Mouse (Mus musculus): ENCODE data around the gene Trpm5. TPM values are rescaled to one million over a fixed set of nuclear protein-coding genes. Genes with fewer than 3 reads are reported as not detected.
A peak's percentile ranks its signal among the peaks of the same experiment; 100 is the strongest.

The Trpm5 gene
- total RNA-seq (2014; rRNA removed) (1.3 and 1.7 TPM in 2 replicates), polyA plus RNA-seq (2015; fragmentation: Nextera tagmentation; extraction: Ambion mirVana) (0.94 and 1.6 TPM in 2 replicates)

GRCm38 (mm10) chr7:143094592-143095553 is at the start of gene Trpm5:
Gene Trpm5, minus strand, starts transcription at chr7:143094642.
- WGBS, result 48% methylated on average over 10 of the region's 10 CpGs
- no peak within 1 kb of the TSS for H3K9ac ChIP-seq (replicated peaks; ENCODE audit: low read length, poor library complexity, severe bottlenecking)
- no peaks in the 10 kb centered on the region for H3K4me1 ChIP-seq (ENCODE audit: insufficient read depth, low read length)
- DNase-seq (ENCODE audit: low spot score) (peak; percentile 40), ATAC-seq (ENCODE audit: low FRiP score) (no peak; the same call in 1 of the 2 replicates)
- H3K4me3 ChIP-seq (ENCODE audit: low read depth, low read length), result no peak within 1 kb of the TSS
- H3K36me3 ChIP-seq (ENCODE audit: insufficient read depth, low read length), result no peaks in the 10 kb centered on the region
- no peak within 1 kb of the TSS for H3K4me2 ChIP-seq (ENCODE audit: low read depth, low read length, poor library complexity, severe bottlenecking)
- peak; percentile 74 for TF ChIP-seq CTCF (IDR thresholded peaks at IDR 0.05)
- H3K27me3 ChIP-seq (ENCODE audit: insufficient read depth, low read length), result no peaks in the 10 kb centered on the region
- H3K27ac ChIP-seq (ENCODE audit: low read depth, low read length), result no peak within 1 kb of the TSS
- no peaks in the 10 kb centered on the region for H3K9me3 ChIP-seq (ENCODE audit: low read length)

GRCm38 (mm10) chr7:143142680-143143079 is 48.2 kb upstream of the Trpm5 start:
- TF ChIP-seq CTCF (IDR thresholded peaks at IDR 0.05), result no peak
- Histone ChIP-seq H3K9ac (replicated peaks; ENCODE audit: low read length, poor library complexity, severe bottlenecking) (no peak overlapping the region), H3K4me3 (ENCODE audit: low read depth, low read length) (no peak overlapping the region), H3K27ac (ENCODE audit: low read depth, low read length) (no peak overlapping the region), H3K27me3 (ENCODE audit: insufficient read depth, low read length) (no peaks in the 10 kb centered on the region), H3K9me3 (ENCODE audit: low read length) (no peaks in the 10 kb centered on the region), H3K4me1 (ENCODE audit: insufficient read depth, low read length) (no peaks in the 10 kb centered on the region), H3K36me3 (ENCODE audit: insufficient read depth, low read length) (no peaks in the 10 kb centered on the region), H3K4me2 (ENCODE audit: low read depth, low read length, poor library complexity, severe bottlenecking) (no peak overlapping the region)
- ATAC-seq (ENCODE audit: low FRiP score) (no peak), DNase-seq (ENCODE audit: low spot score) (no peak)
- 90% methylated on average over 2 of the region's 2 CpGs for WGBS

GRCm38 (mm10) chr7:143139932-143140331 is 45.5 kb upstream of the Trpm5 start:
- WGBS, result 80% methylated on average over 4 of the region's 4 CpGs
- no peak for TF ChIP-seq CTCF (IDR thresholded peaks at IDR 0.05)
- no peaks in the 10 kb centered on the region for H3K36me3 ChIP-seq (ENCODE audit: insufficient read depth, low read length)
- H3K9me3 ChIP-seq (ENCODE audit: low read length), result no peaks in the 10 kb centered on the region
- H3K27me3 ChIP-seq (ENCODE audit: insufficient read depth, low read length), result no peaks in the 10 kb centered on the region
- no peak overlapping the region for H3K4me3 ChIP-seq (ENCODE audit: low read depth, low read length)
- H3K4me2 ChIP-seq (ENCODE audit: low read depth, low read length, poor library complexity, severe bottlenecking), result no peak overlapping the region
- H3K9ac ChIP-seq (replicated peaks; ENCODE audit: low read length, poor library complexity, severe bottlenecking), result no peak overlapping the region
- no peaks in the 10 kb centered on the region for H3K4me1 ChIP-seq (ENCODE audit: insufficient read depth, low read length)
- DNase-seq (ENCODE audit: low spot score), result no peak
- no peak for ATAC-seq (ENCODE audit: low FRiP score)
- H3K27ac ChIP-seq (ENCODE audit: low read depth, low read length), result no peak overlapping the region

GRCm38 (mm10) chr7:143138789-143139188 is 44.3 kb upstream of the Trpm5 start:
- H3K4me3 ChIP-seq (ENCODE audit: low read depth, low read length), result no peak overlapping the region
- peak; percentile 53 for DNase-seq (ENCODE audit: low spot score)
- H3K27ac ChIP-seq (ENCODE audit: low read depth, low read length), result no peak overlapping the region
- no peaks in the 10 kb centered on the region for H3K27me3 ChIP-seq (ENCODE audit: insufficient read depth, low read length)
- no peaks in the 10 kb centered on the region for H3K4me1 ChIP-seq (ENCODE audit: insufficient read depth, low read length)
- no peak overlapping the region for H3K4me2 ChIP-seq (ENCODE audit: low read depth, low read length, poor library complexity, severe bottlenecking)
- no peaks in the 10 kb centered on the region for H3K9me3 ChIP-seq (ENCODE audit: low read length)
- H3K36me3 ChIP-seq (ENCODE audit: insufficient read depth, low read length), result no peaks in the 10 kb centered on the region
- 24% methylated on average over 1 of the region's 1 CpGs for WGBS
- TF ChIP-seq CTCF (IDR thresholded peaks at IDR 0.05), result peak; percentile 76
- ATAC-seq (ENCODE audit: low FRiP score), result no peak
- no peak overlapping the region for H3K9ac ChIP-seq (replicated peaks; ENCODE audit: low read length, poor library complexity, severe bottlenecking)

- Histone ChIP-seq H3K36me3 (ENCODE audit: insufficient read depth, low read length) (no peaks in the 10 kb centered on the region), H3K4me1 (ENCODE audit: insufficient read depth, low read length) (no peaks in the 10 kb centered on the region), H3K4me2 (ENCODE audit: low read depth, low read length, poor library complexity, severe bottlenecking) (no peak overlapping the region), H3K9ac (replicated peaks; ENCODE audit: low read length, poor library complexity, severe bottlenecking) (no peak overlapping the region), H3K9me3 (ENCODE audit: low read length) (no peaks in the 10 kb centered on the region), H3K4me3 (ENCODE audit: low read depth, low read length) (no peak overlapping the region), H3K27me3 (ENCODE audit: insufficient read depth, low read length) (no peaks in the 10 kb centered on the region), H3K27ac (ENCODE audit: low read depth, low read length) (no peak overlapping the region)
- ATAC-seq (ENCODE audit: low FRiP score) (no peak), DNase-seq (ENCODE audit: low spot score) (no peak)
- WGBS, result 61% methylated on average over 5 of the region's 5 CpGs
- TF ChIP-seq CTCF (IDR thresholded peaks at IDR 0.05), result no peak
Measured at GRCm38 (mm10) chr7:143136561-143136960, 42.1 kb upstream of the Trpm5 start.

GRCm38 (mm10) chr7:143136125-143136524 is 41.7 kb upstream of the Trpm5 start:
- no peak overlapping the region for H3K27ac ChIP-seq (ENCODE audit: low read depth, low read length)
- no peaks in the 10 kb centered on the region for H3K4me1 ChIP-seq (ENCODE audit: insufficient read depth, low read length)
- DNase-seq (ENCODE audit: low spot score) (no peak), ATAC-seq (ENCODE audit: low FRiP score) (no peak)
- 67% methylated on average over 2 of the region's 2 CpGs for whole genome bisulfite sequencing
- no peak for TF ChIP-seq CTCF (IDR thresholded peaks at IDR 0.05)
- no peak overlapping the region for H3K4me2 ChIP-seq (ENCODE audit: low read depth, low read length, poor library complexity, severe bottlenecking)
- no peaks in the 10 kb centered on the region for H3K27me3 ChIP-seq (ENCODE audit: insufficient read depth, low read length)
- H3K9ac ChIP-seq (replicated peaks; ENCODE audit: low read length, poor library complexity, severe bottlenecking), result no peak overlapping the region
- no peaks in the 10 kb centered on the region for H3K9me3 ChIP-seq (ENCODE audit: low read length)
- H3K36me3 ChIP-seq (ENCODE audit: insufficient read depth, low read length), result no peaks in the 10 kb centered on the region
- no peak overlapping the region for H3K4me3 ChIP-seq (ENCODE audit: low read depth, low read length)
